Mouse (Mus musculus) hindbrain, embryonic 11.5 days (tissue): ENCODE measurements at regions not wholly inside any gene's neighbourhood (a gene's known extent, or its start where the extent isn't known, plus 50 kb on each side); places are given as distances from the start of the nearest gene placed in this dataset.

ENCODE experiments used
- ATAC-seq: fragments of 200-750 bp; cut with Nextera tagmentation; 2 replicates; pipeline ENCODE4 v1.8.0; 2017; ENCODE audit warnings: mild to moderate bottlenecking, moderate TSS enrichment, moderate library complexity; ENCODE audit not compliant: low FRiP score
- DNase-seq: peaks from one replicate; pipeline ENCODE4 v3.0.0-alpha.2; 2015; ENCODE audit warnings: low spot score
- H3K27ac ChIP-seq: fragments of 300-500 bp; sonication (generic); 2 replicates; pipeline ENCODE4 v1.5.1; 2014; ENCODE audit warnings: mild to moderate bottlenecking, low read depth, low read length
- H3K27me3 ChIP-seq: fragments of 300-500 bp; sonication (generic); 2 replicates; pipeline ENCODE4 v1.6.1; 2014; ENCODE audit warnings: mild to moderate bottlenecking, low read length, moderate library complexity, mixed read lengths; ENCODE audit not compliant: control insufficient read depth, insufficient read depth
- H3K36me3 ChIP-seq: fragments of 300-500 bp; sonication (generic); 2 replicates; pipeline ENCODE4 v1.6.1; 2014; ENCODE audit warnings: mild to moderate bottlenecking, low read length, moderate library complexity, mixed read lengths; ENCODE audit not compliant: control insufficient read depth, insufficient read depth
- H3K4me1 ChIP-seq: fragments of 300-500 bp; sonication (generic); replicated peaks from 2 replicates; pipeline ENCODE4 v1.6.1; 2014; ENCODE audit warnings: low read length, mixed read lengths; ENCODE audit not compliant: control insufficient read depth, insufficient read depth
- H3K4me2 ChIP-seq: fragments of 300-500 bp; sonication (generic); replicated peaks from 2 replicates; pipeline ENCODE4 v1.6.1; 2014; ENCODE audit warnings: mild to moderate bottlenecking, low read depth, low read length
- H3K4me3 ChIP-seq: fragments of 300-500 bp; sonication (generic); 2 replicates; pipeline ENCODE4 v1.5.1; 2014; ENCODE audit warnings: low read depth, low read length
- H3K9ac ChIP-seq: fragments of 300-500 bp; sonication (generic); 2 replicates; pipeline ENCODE4 v1.6.1; 2014; ENCODE audit warnings: low read depth, low read length
- H3K9me3 ChIP-seq: fragments of 300-500 bp; sonication (generic); 2 replicates; pipeline ENCODE4 v1.6.1; 2016; ENCODE audit warnings: low read length; ENCODE audit not compliant: control insufficient read depth
- WGBS: fragments of 180-500 bp; shearing (Covaris S2); extraction: QIAGEN DNeasy Blood & Tissue Kit; methylation state at CpG from one replicate; pipeline ENCODE4 v1.1.7; 2014; 5-methylcytosine and 5-hydroxymethylcytosine counted together

- no peak overlapping the region for H3K27ac ChIP-seq
- no peaks in the 10 kb centered on the region for H3K4me1 ChIP-seq
- H3K27me3 ChIP-seq, result no peaks in the 10 kb centered on the region
- no peak overlapping the region for H3K4me2 ChIP-seq
- no peak for DNase-seq
- H3K9ac ChIP-seq, result no peak overlapping the region
- no peaks in the 10 kb centered on the region for H3K9me3 ChIP-seq
- H3K4me3 ChIP-seq, result no peak overlapping the region
- ATAC-seq, result no peak
- no peaks in the 10 kb centered on the region for H3K36me3 ChIP-seq
Measured at GRCm38 (mm10) chr10:97189696-97190095, 289.7 kb upstream of the Dcn start.

DNA sequence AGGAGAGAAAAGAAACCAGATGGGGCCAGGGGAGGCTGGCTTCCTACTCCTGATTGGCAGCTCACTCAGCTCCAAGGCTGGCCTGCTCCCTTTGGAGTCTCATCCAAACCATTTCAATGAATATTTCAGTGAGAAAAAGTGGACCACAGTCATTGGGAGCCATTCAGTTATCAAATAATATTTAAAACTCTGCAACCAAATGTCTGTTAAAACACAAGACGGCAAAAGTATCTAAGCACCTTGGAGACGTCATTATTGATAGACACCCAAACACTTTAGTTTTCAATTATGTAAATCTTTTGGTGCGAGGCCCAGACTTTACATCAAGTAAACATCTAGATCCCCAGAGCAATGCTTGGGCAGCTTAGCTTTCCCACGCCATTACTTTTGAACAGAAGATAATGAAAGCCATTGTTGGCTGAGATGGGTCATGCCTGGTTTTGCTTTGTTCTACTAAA lies 268.1 kb upstream of the Dcn start:
- Histone ChIP-seq H3K4me2 (no peak overlapping the region), H3K4me1 (no peaks in the 10 kb centered on the region), H3K9ac (no peak overlapping the region), H3K27ac (no peak overlapping the region), H3K27me3 (no peaks in the 10 kb centered on the region), H3K9me3 (no peaks in the 10 kb centered on the region), H3K36me3 (no peaks in the 10 kb centered on the region), H3K4me3 (no peak overlapping the region)
- DNase-seq (no peak), ATAC-seq (peak; percentile 66; the same call in 1 of the 2 replicates)
- WGBS, result 68% methylated on average over 4 of the region's 4 CpGs

DNA sequence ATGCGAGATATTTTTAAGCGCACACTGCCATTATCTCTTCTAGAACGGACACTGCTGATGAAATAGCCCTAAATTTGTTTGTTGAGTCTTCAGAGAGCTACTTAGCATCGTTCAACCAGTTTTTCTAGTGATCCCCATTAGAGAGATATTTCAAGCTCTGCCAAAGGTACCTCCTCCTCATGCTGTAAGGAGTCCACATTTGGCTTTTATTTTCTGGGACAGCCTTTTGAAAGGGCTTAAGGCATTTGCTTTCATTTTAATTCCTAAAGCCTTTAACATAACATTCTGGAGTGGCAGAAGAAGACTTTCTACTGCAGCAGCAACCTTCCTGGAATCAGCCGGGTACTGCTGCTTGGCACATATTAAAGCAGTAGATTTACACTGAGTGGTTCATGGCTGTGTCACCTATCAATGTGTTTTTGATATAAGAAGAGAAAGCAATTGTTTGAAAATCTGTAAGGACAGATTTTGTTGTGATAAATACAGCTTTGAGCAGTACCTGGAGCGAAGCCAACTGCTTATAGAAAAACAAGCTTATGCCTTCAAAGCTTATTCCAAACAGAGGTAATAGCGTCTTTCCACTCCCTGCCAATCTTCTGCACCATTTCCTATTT lies 267.5 kb upstream of the Dcn start:
- no peaks in the 10 kb centered on the region for H3K27me3 ChIP-seq
- H3K4me3 ChIP-seq, result no peak overlapping the region
- no peak overlapping the region for H3K4me2 ChIP-seq
- H3K9me3 ChIP-seq, result no peaks in the 10 kb centered on the region
- H3K36me3 ChIP-seq, result no peaks in the 10 kb centered on the region
- no peak for DNase-seq
- H3K27ac ChIP-seq, result no peak overlapping the region
- no peak overlapping the region for H3K9ac ChIP-seq
- WGBS, result 87% methylated on average over 7 of the region's 7 CpGs
- no peak for ATAC-seq
- H3K4me1 ChIP-seq, result no peaks in the 10 kb centered on the region

DNA sequence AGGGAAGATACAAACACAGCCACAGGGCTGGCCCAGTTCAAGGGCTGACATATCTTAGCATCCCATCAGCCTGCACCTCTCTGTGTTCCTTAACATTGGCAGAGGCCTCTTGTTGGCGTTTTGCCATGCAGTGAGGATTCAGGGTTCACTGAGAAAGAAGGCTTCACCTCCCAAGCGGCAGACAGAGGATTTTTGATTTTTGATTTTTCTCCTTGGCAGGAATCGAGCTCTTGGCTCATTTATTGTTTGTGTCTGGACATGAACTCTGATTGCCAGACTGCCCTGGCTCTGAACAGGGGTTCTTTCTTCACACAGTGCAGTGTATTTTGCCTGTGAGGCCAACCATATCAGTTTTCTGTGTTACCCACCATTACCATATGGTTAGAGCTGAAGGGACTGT lies 259.9 kb upstream of the Dcn start:
- WGBS, result 74% methylated on average over 3 of the region's 3 CpGs
- Histone ChIP-seq H3K4me3 (no peak overlapping the region), H3K36me3 (no peaks in the 10 kb centered on the region), H3K27me3 (no peaks in the 10 kb centered on the region), H3K9ac (no peak overlapping the region), H3K4me1 (no peaks in the 10 kb centered on the region), H3K4me2 (no peak overlapping the region), H3K27ac (no peak overlapping the region), H3K9me3 (no peaks in the 10 kb centered on the region)
- DNase-seq (no peak), ATAC-seq (no peak)

DNA sequence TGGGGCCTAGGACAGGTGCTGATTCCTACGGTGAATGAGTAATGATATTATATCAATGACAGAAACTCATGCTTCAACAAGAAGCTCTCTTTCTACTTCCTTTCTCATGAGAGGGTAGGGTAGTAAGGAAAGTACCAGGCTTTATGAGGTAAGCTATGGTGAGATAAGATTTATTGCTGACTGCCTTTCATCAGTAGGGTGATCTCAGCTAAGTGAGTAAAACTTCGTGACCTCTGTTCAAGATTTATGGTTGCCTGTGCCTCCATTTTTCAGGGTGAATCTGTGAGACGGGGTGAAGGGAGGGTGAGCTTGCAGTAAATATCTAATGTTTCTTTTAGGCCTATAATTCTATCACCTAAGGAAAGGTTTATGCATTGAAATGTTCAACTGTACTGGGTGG lies 259.0 kb upstream of the Dcn start:
- Histone ChIP-seq H3K4me3 (no peak overlapping the region), H3K4me1 (no peaks in the 10 kb centered on the region), H3K27me3 (no peaks in the 10 kb centered on the region), H3K9me3 (no peaks in the 10 kb centered on the region), H3K27ac (no peak overlapping the region), H3K9ac (no peak overlapping the region), H3K4me2 (no peak overlapping the region), H3K36me3 (no peaks in the 10 kb centered on the region)
- ATAC-seq, result no peak
- DNase-seq, result no peak
- 82% methylated on average over 3 of the region's 3 CpGs for WGBS

- no peak overlapping the region for H3K4me2 ChIP-seq
- ATAC-seq (peak; percentile 54), DNase-seq (no peak)
- WGBS, result 77% methylated on average over 4 of the region's 4 CpGs
- no peak overlapping the region for H3K4me3 ChIP-seq
- H3K36me3 ChIP-seq, result no peaks in the 10 kb centered on the region
- H3K4me1 ChIP-seq, result no peaks in the 10 kb centered on the region
- H3K27ac ChIP-seq, result no peak overlapping the region
- no peaks in the 10 kb centered on the region for H3K27me3 ChIP-seq
- H3K9ac ChIP-seq, result no peak overlapping the region
- H3K9me3 ChIP-seq, result no peaks in the 10 kb centered on the region
Measured at GRCm38 (mm10) chr10:97235631-97236030, 243.8 kb upstream of the Dcn start.

GRCm38 (mm10) chr10:97241476-97241875 lies 237.9 kb upstream of the Dcn start:
- DNase-seq, result no peak
- H3K27ac ChIP-seq, result no peak overlapping the region
- no peaks in the 10 kb centered on the region for H3K9me3 ChIP-seq
- no peak overlapping the region for H3K4me2 ChIP-seq
- H3K36me3 ChIP-seq, result no peaks in the 10 kb centered on the region
- H3K4me1 ChIP-seq, result no peaks in the 10 kb centered on the region
- no peak for ATAC-seq
- 65% methylated on average over 2 of the region's 2 CpGs for WGBS
- no peak overlapping the region for H3K9ac ChIP-seq
- H3K27me3 ChIP-seq, result no peaks in the 10 kb centered on the region
- H3K4me3 ChIP-seq, result no peak overlapping the region

GRCm38 (mm10) chr10:97245674-97246073 lies 233.7 kb upstream of the Dcn start:
- H3K36me3 ChIP-seq, result no peaks in the 10 kb centered on the region
- no peaks in the 10 kb centered on the region for H3K27me3 ChIP-seq
- no peak overlapping the region for H3K4me2 ChIP-seq
- ATAC-seq, result no peak
- H3K4me3 ChIP-seq, result no peak overlapping the region
- H3K27ac ChIP-seq, result no peak overlapping the region
- no peaks in the 10 kb centered on the region for H3K9me3 ChIP-seq
- no peak for DNase-seq
- no peaks in the 10 kb centered on the region for H3K4me1 ChIP-seq
- 83% methylated on average over 3 of the region's 3 CpGs for WGBS
- no peak overlapping the region for H3K9ac ChIP-seq

DNA sequence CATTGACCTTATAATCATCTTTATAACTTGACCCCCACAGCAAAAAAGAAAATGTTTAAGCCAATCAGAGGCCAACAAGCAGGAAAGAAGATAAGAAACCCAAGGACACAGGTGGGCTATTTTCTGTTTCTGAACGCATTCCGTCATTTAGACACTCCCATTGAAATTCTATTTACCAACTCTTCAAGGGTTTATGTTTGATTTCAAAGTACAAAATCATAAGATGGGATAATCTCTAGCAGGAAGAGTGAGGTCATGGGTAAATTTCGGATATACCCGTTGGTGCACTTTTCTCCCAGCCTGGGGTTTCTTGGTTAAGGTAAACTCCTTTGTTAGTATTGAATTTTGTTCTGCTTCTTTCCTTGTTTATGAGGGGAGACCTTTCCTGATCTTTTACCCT lies 230.9 kb upstream of the Dcn start:
- Histone ChIP-seq H3K36me3 (no peaks in the 10 kb centered on the region), H3K9me3 (no peaks in the 10 kb centered on the region), H3K4me2 (no peak overlapping the region), H3K4me3 (no peak overlapping the region), H3K27ac (no peak overlapping the region), H3K4me1 (no peaks in the 10 kb centered on the region), H3K27me3 (no peaks in the 10 kb centered on the region), H3K9ac (no peak overlapping the region)
- no peak for DNase-seq
- ATAC-seq, result no peak
- 95% methylated on average over 4 of the region's 4 CpGs for WGBS
